Mouse (Mus musculus) kidney, postnatal 25 days (tissue): Measurements from ENCODE around the gene Stx4a.
"Not testable (repeated sequence)": the region's sequence is repeated elsewhere in the genome, so short reads cannot be mapped to it uniquely, and the experiment has no call there.

Experiments used
- DNase-seq, 2 experiments: peaks; one replicate each; pipeline ENCODE4 v3.0.0; 2021; ENCODE audit warnings: mixed read lengths in 2 of 2

Gene Stx4a

DNA sequence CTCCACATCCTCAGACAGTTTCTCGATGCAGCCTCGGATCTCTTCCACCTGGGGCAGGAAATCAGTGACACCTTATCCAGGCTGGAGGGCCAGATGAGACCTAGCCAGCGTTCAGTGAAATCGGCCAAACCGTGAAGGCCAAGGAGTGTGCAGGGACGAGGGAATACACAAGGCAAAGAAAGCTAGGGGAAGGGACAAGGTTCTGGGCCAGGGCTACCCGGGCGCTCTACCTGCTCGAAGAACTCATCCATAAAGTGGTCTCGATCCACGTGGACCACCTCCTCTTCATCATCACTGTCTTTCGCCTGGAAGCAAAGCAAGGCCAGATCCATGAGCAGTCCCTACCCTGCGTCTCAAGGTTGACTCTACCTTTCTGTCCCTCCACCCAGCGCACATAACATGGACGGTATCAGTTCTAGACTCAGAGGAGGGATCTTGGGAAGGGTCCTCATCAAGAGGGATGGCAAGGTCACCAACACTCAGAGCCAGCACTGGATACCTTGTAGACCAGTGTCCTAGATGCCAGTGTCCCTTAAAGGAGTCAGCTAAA, 8.9 kb upstream of the Stx4a start:
- no peak for DNase-seq

DNA sequence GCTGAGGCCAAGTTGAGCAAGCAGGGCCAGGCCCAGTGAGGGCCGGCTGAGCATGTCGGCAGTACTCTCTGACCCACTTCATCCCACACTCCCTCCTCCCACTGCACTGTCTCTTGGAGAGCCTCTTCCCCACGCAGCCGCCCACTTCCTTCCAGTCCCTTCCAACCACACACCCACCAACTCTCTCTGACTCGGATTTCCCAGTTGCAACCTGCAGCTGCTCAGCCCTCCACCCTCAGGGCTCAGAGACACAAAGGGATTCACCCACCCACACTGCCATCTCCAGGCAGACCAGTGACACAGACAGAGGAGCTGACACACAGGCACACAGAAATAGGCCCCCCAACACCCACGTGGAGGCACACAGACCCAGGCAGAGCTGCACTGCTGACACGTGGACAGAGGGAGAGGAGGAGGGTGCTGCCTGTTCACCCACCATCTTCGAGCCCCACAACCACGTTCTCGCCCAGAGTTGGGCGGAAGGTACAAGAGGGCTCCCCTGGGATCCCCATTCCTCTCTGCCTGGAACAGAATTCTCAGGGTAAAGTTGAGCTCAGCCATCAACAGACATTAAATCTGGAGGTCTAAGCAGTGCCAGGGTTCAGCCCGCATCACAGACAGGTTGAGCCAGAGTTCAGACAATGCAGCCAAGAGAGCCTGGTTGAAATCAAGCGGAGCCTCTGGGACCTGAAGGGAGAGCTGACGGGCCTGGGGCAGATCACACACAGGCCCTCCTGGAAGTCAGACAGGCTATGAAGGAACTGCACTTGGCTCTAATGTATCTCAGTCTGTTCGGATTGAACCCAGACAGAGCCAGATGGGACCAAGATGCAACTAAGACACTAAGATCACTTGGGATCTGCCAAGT, 7.9 kb upstream of the Stx4a start:
- DNase-seq = peak; percentile 50 to 76

DNA sequence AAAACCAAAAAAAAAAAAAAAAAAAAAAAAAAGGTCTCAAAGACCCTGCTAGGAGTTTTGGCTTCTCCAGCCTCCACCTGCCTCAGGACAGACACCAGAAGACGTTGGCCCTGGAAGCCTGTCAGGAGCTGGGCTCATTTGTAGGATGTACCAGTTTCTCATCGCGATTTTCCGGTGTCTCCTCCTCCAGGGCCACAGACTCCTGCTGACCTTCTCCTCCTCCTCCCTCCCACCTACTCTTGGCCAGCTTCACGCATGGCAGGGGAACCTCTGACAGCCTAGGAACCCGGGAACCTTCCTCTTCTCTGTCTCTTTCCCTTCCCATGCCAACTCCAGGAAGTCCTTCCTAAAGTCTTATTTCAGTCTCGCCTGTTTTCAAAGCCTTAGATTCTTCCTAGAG, 7.0 kb upstream of the Stx4a start:
- no peak for DNase-seq

DNA sequence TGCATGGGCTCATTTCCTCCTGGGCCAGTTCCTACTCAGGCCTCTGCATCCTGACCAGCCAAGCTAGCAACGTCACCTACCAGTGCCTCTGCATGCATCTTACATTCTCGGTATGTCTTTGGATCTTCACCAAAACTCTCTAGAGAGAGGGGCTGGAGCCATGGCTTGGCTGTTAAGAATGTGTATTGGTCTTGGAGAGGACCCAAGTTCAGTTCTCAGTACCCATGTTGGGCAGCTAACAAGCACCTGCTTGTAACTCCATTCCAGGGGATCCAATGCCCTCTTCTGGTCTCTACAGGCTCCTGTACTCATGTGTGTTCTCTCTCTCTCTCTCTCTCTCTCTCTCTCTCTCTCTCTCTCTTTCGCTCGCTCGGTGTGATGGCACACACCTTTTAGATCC, 6.3 kb upstream of the Stx4a start:
- no peak for DNase-seq

DNA sequence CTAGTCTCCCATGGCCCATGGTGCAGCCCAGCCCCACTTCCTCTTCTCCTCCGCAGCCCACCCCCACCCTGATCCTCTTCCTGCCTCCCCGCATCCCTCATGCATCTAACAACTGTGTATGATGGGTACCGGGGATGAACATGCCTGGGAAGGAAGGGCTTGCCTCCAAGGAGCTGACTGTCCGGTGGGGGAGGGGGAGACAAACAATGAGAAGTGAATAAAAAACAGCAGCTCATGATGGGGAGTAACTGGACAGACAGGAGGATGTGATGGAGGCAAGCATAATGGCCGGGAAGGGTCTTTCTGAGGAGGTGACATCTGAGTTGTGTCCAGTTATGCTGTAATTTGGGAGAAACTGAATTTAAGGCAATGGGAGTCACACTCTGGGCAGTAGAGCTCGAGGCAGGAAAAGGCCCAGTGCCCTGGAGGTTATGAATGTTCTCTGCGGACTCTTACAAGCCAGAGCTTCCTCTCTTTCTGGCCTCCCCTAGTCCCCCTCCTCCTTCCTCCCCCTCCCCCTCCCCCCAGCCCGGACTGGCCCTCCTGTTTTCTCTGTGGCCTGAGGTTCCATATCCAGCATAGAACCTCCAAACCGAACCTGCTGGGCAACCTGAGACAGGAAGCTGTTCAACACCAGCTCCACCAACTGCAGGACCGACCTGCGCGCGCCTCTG, 3.1 kb upstream of the Stx4a start:
- DNase-seq = no peak

DNA sequence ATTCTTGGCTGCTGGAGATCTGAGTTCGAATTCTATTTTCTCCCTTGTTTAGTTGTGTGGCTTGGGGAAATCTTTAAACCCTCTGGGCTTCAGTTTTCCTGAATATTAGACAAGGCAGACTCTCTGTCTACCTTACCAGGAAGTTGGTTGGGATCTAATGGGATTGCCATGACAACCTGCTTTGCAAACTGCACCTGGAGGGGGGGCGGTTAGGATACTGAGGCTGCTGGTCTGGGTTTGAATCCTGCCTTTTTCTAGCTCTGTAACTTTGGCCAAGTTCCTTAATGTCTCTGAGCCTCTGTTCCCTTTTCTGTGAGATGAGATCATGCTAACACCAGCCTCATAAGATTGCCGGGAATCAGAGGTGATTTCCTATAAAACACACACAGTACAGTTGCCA, 1.6 kb upstream of the Stx4a start:
- no peak for DNase-seq

DNA sequence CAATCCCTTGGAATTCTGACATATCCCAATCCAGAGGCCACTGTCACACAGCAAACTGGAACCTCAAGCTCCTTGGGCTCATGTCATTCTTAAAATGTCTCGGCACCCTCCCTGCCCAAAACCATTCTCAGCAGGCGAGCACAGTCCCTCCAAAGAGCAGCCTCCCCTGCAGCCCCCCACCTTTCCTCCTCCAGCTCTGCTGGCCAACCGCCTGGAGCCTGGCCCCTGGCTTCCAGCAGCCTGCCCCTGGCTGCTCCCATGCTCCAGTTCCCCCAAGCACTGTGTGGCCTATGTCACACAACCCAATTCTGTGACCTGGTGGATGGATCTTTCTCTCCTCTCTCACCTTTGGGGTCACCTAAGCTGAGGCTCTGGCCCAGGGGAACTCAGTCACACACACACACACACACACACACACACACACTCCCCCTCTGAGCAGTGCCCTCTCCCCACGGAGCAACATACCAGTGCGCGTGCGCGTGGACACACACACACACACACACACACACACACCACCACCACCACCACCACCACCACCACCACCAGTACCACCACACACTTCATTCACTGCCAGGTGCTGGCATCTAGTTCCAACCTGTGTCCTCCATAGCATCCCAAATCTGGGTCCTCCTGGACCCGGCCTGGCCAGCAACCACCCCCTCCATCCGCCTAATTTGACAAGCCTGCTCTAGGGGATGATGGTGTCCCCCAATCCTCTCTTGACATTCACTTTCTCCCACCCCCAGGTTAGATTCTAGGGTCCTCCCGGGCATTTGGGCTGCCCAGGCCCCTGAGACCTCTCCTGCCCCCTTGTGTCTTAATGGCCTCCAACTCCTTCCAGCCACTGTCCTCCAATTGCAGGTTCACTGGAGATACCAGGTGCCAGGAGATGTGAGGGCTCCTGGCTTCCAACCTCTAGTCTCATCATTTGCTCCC, 590 bp upstream of the Stx4a start:
- no peak for DNase-seq

DNA sequence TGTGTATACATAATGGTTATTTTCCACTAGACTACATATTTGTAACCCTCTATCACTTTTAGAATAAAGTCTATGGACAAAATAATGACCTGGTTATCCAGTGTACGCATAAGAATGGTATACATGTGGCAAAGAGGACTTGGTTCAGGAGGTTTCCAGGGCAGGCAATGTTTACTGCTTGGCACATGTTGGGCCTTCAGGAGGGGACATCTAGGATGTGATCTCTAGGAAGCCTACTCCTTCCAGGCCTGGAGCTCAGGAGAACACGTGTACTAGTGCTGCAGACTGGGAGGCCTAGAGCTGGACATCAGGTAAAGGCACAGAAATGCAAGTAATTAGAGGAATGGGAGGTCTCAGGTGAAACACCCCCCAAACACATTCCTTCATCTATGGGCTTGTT, 11.5 kb downstream of the Stx4a start:
- DNase-seq = no peak

DNA sequence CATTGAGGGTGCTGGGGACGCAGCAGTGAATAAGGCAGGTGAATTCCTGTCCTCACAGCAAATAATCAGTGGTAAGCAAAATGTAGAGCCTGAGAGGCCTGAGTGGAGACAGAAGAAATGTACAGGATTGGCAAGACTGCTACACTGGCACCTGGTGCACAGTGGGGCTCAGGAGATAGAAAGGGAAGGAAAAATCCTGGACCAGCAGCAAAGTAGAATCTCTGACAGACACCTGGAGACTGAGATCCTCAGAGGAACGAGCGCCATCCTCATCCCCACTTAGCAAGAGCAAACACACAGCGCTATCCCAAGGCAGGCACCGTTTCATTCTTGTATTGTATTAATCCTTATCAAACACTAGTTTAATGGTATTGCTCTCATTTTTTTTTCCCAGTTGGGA, 13.4 kb downstream of the Stx4a start:
- DNase-seq = no peak

DNA sequence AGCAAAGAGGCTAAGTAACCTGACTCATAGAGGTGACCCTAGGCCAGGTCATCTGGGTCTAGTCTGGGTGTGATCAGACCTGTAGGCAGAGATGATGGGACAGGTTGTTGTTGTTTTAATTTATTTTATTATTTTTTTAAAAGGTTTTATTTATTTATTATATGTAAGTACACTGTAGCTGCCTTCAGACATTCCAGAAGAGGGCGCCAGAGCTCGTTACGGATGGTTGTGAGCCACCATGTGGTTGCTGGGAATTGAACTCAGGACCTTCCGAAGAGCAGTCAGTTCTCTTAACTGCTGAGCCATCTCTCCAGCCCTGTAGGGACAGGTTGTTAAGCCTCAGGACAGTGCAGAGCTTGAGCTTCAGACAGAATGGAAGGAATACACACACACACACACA, 13.8 kb downstream of the Stx4a start:
- not testable (repeated sequence) for DNase-seq

DNA sequence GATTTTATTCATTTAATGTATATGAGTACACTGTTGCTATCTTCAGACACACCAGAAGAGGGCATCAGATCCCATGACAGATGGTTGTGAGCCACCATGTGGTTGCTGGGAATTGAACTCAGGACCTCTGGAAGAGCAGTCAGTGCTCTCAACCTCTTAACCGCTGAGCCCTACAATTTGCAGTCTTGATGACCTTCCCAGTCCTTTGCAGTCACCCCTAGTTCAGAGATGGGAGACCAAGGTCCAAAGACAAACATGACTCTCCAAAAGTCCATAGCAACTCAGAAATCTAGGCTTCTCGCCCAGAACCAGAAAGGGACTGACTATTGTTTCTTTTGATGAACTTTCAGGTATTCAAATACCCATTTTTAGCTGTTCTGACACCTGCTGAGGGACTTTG, 15.9 kb downstream of the Stx4a start:
- not testable (repeated sequence) for DNase-seq

DNA sequence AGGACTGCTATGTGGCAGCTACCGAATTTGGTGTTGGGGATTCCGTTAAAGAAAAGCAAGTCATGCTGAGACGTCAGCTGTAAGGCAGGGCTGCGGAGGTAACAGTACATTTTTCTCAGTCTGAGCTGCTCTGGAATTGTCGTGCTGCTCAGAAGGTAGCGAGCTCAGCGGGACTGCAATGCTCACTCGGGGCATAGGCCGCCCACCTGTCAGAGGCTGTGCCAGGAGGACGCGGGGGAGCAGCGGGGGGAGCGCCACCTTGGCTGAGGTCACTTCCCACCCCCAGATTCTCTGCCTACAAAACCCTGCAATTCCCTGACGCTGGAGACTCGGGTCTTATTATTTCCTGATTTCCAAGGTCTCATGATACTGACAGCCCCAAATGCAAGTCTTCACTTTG, 16.8 kb downstream of the Stx4a start:
- DNase-seq = peak; percentile 31 to 66

DNA sequence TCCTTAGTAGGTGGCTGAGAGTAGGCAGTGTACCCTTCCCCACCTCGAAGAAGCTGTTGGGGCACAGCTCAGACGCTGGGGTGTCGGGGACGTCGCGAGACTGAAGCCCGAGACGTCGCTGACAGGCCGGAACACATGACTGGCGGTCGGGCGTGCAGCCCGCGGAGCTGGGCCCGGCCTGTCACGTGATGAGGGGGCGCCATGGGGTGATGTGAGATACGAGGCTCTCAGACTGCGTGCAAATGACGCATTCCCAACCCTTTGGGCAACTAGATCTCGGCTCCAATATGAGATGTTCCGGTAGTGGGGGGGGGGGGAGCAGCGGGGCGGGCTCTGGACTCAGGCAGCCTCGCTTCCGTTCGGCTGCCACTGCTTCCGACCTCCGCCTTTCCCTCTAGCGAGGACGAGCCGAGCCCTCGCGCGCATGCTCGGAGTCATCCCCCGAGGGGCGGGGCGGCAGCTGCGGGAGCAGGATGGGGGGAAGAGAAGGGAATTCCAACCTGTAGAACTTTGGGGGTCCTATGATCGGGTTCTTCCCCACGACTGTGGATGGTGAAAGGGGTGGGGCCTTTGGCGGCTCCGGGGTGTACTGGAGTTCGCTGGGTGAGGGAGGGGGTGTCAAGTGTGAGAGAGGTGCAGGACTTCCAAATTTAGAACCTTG, 17.4 kb downstream of the Stx4a start:
- DNase-seq = peak; percentile 92 to 97

DNA sequence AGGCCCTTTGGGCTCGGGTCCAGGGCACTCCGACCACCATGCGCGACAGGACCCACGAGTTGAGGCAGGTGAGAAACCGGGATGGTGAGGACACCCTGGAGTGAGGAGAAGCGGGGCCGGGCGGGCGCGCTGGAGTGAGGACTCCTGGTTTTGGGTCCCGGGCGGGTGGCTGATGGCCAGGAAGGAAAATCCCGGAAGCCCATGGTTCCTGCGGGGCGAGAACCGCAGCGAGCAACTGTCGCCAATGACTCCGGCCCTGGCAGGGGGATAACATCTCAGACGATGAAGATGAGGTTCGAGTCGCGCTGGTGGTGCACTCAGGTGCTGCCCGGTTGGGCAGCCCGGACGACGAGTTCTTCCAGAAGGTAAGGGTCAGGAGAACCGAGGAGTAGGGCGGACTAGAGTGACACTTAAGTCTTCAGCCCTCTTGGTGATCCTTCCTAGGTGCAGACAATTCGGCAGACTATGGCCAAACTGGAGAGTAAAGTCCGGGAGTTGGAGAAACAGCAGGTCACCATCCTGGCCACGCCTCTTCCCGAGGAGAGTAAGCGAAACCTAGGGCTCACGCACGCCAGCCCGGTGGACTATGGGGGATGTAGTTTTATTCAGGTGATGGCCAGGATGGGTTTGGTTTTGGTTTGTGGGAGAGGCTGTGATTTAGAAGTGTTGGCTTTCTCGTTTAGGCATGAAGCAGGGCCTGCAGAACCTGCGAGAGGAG, 18.1 kb downstream of the Stx4a start:
- DNase-seq = peak; percentile 90 to 94

DNA sequence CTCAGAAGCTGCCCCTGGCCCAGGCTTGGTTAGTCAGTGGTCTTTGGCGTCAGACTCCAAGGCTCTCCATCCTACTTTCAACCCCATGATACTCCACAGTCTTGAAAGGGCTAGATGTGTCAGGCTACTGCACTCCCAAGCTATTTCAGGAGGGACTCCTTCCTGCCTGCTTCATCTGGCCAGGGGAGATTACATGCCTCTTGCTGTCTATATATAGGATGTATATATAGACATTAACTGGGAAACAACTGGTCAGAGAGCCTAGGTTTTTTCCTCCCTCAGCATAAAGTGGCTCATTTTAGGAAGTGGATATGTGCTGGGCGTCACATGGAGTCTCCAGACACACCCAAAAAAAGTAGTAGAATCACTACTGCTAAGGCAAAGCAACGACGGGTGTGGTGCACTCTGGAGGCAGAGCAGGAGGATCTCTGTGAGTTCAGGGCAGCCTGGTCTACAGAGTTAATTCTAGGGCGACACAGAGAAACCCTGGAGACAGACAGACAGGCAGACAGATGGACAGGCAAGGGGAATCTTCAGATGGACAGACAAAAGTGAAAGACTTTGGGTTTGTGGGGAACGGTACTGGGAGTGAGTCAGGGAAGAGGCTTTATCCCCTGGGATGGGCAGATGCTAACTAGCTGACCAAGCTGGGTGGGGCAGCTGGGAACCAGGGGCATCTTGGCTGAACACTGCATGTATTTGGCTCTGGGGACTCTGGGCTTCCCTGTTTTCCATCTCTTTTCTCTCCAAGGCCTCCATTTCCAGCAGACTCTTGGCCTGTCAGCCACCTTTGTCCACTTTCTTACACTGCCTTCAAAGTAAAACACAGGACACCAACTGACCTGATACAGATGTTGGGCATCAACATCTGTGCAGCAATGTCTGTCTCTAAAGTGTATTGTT, 26.1 kb downstream of the Stx4a start:
- no peak for DNase-seq

DNA sequence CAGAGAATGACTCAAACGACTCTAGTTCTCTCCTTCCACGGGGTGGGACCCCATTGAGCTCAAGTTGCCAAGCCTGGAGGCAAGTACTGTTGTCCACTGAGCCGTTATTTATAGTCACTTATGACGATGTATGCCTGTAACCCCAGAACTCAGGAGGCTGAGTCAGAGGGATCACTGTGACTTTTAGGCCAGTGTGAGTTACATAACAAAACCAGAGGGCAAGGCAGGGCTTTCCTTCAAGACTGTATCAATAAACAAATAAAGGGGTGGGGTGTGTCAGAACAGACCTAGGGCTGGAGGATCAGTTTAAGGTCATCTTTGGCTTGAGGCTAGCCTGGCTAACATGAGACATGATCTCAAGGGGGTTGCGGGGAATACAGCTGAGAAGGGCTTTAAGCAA, 26.8 kb downstream of the Stx4a start:
- DNase-seq = no peak

DNA sequence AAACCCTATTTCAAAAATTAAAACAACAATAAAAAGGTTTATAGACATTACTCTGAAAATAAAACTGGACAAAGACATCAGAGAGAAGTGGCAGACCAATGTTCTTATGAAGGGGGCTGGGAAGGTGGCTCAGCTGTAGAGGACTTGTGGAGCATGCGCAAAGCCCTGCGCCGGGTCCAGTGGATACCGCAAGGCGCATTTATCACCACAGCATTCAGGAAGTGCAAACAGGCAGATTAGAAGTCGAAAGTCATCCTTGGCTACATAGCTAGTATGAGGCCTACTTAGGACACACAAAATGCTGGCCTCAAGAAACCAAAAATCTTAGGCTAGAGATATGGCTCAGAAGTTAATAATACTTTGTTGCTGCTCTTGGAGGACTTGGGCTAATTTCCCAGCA, 34.2 kb downstream of the Stx4a start:
- DNase-seq = peak in 1 of 2 experiments; percentile 11

DNA sequence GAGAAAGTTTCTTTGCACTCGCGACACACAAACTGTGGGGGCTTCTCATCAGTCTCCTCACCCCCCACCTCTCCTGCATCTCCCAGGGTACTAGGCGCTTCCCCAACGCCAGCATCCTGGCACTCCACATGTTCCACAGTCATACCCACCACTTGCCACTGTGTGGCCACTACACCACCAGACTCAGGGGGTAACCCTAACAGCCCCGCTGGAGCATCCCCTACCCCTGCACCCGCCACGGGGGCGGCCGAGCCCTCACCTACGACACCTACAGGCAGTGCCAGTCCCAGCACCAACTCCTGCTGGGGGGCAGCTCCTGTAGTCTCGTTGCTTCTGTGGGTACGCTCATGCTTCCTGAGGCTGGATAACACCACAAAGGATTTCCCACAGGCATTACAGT, 42.3 kb downstream of the Stx4a start:
- DNase-seq = no peak

DNA sequence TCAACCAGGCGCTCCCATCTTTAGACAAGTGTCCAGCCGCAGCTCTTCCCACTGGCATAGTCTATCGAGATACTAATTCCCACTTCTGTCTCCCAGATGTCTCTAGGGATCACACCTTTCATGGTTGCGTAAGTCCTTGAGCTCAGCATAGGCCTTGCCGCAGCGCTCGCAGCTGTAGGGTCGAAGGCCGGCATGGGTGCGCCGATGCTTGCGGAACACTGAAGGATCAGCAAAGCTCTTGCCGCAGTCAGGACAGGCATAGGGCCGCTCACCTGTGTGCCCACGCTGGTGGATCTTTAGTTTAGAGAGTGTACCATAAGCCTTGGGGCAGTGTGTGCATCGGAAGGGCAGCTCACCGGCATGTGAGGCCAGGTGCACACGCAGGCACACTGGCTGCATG, 43.5 kb downstream of the Stx4a start:
- DNase-seq = no peak

DNA sequence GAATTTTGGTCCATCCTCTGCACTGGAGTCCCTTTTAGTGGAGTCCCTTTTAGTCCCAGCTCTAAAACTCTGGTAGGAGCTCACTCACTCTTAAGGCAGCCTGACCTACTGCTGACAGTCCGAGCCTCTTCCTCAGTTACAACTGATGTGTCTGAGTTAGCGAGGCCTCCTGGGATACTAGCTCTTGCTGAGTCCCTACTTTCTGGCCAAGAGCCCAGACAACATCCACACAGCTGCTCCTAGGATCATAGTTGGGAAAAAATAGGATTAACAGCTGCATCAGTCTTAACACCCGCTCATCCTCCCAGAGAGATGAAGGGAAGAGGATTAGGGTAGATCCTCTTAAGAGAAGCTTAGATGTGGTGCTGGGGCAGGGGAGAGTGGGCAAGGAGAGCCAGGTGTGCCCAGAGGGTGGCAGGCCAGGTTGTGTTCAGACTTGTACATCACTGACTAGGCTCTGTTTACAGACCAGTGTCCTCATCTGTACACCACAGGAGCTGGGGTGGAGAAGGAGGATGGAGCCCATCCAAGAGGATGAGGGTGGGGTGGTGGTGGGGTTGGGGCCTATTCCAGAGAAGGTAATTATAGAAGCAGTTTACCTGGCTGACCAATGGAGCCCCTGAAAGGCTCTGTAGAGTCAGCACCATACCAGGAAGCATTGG, 45.2 kb downstream of the Stx4a start:
- DNase-seq = no peak
